Mouse (Mus musculus) left cerebral cortex, postnatal 36 days (tissue): ENCODE measurements at regions not wholly inside any gene's neighbourhood (a gene's known extent, or its start where the extent isn't known, plus 50 kb on each side); places are given as distances from the start of the nearest gene placed in this dataset.

Experiments
- DNase-seq, 2 experiments: peaks; one replicate each; pipeline ENCODE4 v3.0.0; 2021 to 2022; ENCODE audit warnings: low spot score in 2 of 2, mixed read lengths in 1 of 2
- intact Hi-C: fragments of 180-260 bp; cut with DNase I; formaldehyde crosslinking; loops from one replicate; pipeline ENCODE4 v1.15.1; 2025

DNA sequence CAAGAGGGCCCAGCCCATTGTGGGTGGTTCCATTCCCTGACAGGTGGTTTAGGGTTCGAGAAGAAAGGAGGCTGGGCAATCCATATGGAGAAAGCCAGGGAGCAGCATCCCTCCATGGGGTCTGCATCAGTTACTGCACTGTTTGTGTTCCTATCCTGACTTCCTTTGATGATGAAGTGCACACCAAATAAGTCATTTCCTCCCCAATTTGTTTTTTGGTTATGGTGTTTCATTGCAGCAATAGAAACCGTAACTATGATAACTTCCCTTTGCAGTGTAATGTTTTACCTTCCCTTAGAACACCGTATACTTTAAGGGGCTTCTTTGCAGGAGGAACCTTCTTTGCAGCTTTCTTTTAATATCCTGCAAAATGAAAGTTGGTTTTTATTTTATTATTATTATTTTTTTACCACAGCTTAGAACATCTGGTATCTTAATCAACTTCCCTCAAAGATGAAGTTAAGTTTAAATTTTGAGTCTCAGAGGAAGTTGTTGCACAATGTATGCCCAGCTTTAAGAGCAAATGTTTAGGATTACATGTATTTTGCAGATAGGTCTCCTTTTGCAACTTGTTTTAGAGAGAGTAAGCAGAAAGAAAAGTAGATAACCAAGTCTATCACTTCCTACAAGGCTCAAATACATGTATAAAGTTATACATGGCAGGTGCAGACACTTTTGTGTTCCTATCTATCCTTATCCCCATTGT, 1059.1 kb downstream of the Diaph2 start:
- intact Hi-C loops: no loop called here
- DNase-seq: no peak

DNA sequence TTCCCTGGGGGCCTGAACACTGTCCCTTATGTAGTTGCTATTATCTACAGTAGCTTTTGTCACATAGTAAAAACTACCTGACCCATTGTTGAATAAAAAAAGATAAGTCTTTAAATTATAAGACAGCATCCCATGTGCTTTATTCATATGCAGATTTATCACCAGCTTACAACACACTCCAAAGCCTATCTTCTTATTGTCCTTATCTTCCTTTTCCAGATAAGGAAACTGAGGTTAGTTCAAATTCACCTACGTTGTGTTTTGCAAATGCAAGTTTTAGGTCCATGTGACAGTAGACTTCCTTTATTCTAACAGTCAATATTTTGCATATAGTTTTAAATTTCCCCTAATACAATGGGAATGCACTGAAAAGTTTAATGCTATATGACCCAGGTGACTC, 1069.4 kb downstream of the Diaph2 start:
- intact Hi-C loops: no loop called here
- DNase-seq: no peak

DNA sequence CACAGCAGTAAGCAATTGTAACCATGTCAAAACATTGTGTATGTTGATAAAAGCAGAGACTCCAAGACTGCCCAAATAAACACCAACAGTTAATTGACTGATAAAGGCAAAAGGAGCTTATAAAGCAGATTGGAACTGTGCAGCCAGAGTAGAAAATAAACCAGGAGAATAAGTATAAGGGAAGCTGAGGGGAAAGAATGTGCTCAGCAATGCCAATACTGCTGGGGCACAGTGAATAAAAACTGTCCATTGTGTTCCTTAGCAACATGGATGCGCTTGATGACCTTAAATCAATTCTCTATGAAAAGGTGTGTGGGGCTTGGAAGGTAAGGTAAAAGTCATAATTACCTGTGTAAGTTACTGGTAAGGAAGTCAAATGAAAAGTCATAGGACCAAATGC, 1070.2 kb downstream of the Diaph2 start:
- no peak for DNase-seq
- intact Hi-C loops: no loop called here

DNA sequence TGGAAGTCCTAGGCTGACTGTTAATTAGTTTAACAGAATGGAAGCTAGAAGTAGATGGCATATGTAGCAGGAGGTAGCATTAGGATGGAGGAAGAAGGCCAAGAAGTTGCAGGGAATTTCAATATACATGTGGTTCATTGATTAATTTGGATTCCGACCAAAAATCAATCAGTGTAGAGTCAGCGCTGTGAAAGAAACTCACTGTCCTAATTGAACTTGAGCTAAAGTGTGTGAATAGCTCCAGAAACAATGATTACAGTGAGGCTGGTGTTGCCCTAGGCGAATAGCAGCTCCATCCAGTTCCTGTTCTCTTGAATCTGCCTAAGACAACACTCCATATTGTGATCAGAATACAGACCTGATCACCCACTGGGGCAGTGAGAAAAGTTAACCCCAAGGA, 1070.6 kb downstream of the Diaph2 start:
- intact Hi-C loops: no loop called here
- no peak for DNase-seq

DNA sequence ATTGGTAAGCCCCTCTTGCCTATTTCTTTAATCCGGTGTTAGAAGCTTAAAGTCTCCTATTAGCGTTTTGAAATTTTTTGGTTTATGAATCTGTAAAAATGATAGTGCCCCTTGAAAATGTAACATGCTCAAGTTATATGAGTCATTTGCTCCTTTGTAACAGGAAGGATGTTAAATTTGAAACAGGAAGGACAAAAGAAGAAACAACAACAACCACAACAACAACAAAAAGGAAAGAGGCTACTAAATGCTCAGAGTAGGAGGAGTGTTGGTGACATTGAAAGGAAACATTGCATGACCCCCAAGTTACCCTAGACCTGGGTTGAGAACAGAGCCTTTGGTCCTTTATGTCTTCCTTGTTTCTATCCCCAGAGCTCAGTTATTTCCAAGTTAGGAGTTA, 1074.4 kb downstream of the Diaph2 start:
- intact Hi-C loops: no loop called here
- DNase-seq: no peak

DNA sequence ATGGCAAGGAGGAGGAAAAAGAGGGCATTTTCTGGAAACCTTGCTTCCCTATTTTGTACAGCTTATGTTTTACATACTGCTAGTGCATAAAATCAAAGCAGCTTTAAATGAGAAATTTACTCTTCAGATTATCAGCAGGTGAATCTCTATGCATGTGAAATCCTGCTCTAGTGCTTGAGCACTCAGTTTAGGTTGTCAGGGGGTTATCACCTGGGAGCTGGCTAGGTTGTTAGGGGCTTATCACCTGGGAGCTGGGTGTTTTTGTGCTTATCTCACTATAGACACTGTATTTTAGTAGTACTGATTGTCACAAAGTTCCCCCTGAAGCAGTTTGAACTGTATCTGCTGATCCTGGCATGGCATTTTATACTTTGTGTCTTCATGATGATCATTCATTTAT, 1086.3 kb downstream of the Diaph2 start:
- intact Hi-C loops: no loop called here
- no peak for DNase-seq

DNA sequence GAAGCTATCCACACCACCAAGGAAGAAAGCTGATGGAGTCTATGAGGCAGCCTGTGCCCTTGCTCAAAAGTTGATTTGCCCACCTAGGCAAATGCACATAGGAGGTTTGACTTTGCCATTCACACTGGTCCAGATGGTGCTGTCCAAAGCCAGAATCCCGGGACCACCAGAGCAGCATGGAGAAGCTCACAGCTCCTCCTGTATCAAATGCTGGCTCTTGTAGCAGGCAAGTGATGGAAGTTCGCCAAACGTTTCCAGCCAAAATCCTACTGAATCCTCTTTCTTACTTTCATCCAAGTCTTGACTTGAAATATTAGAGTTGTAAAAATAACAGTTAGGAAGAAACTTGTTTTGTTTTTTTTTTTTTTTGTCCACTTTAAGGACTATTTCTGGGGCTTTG, 1093.6 kb downstream of the Diaph2 start:
- intact Hi-C loops: no loop called here
- DNase-seq: no peak

DNA sequence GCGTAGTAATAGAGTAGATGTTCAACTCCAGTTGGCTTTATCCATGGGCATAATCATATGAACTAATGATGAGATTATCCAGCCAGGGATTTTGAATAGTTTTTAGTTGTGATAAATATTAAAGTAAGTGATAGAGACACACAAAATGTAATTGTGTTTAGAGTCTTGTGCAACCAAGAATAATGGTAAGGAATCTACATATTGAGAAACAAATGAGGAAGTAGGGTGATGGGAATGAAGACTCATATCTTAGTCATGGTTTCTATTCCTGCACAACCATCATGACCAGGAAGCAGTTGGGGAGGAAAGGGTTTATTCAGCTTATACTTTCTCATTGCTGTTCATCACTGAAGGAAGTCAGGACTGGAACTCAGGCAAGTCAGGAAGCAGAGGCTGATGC, 1117.0 kb downstream of the Diaph2 start:
- no peak for DNase-seq
- intact Hi-C loops: no loop called here

DNA sequence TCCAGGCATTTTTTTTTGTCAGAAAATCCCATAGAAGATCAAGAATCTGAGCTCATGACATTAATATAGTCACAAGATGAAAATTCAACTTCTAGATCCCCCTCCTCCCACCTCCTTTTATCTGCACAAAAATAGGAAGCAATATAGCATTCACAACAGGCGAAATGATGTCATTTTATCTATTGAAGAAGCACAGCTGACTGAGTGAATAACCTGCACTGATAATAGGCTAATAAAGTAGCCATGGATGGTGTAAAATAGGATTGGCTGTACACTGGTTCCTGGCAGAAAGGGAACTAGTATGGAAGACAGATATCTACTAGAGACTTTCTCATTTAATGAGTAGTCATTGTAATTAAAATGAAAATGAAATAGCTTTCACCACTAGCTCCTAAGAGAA, 1124.6 kb downstream of the Diaph2 start:
- no peak for DNase-seq
- intact Hi-C loops: no loop called here

DNA sequence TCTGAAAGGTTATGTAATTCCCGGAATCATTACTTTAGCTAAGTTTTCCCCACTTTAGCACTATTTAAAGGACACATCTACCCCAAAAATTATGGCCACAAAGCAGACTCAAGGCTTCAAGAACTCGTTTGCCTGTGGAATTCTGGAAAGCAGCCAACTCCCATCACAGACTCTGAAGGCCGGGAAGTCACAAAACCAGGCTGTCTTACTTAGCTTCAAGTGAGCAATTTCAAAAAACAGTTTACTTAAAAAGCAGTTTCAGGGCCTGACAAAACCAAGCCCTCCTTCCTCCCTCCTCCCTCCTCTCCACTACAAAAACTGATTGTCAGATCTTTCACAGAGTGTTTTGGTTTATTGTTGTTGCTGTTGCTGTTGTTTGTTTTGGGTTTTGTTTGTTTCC, 1125.7 kb downstream of the Diaph2 start:
- peak in 1 of 2 experiments; percentile 4 for DNase-seq
- intact Hi-C loops: no loop called here

DNA sequence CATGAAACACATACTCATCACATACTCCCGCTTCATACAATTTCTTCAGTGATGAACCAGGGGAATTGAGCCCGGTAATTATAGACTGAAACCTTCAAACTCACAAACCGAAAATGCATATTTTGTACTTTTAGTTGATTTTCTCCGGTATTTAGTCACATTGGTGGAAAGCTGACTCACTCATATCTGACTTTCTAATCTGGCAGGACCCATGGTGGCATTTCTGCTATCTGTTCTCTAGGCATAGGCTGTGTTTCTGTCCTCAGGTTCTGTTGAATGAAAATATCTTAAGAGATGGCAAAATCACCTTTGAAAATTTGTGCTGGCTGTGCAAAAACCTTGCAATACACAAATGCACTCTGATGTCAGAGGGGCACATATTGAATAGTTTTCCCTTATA, 1126.6 kb downstream of the Diaph2 start:
- intact Hi-C loops: no loop called here
- no peak for DNase-seq
